Mouse (Mus musculus): ENCODE data around the gene Rreb1. TPM values are rescaled to one million over a fixed set of nuclear protein-coding genes. Genes with fewer than 3 reads are reported as not detected.

Gene Rreb1
- total and polyA plus RNA-seq, 3 experiments: 8.1 to 34.0 TPM; not detected in 1

DNA sequence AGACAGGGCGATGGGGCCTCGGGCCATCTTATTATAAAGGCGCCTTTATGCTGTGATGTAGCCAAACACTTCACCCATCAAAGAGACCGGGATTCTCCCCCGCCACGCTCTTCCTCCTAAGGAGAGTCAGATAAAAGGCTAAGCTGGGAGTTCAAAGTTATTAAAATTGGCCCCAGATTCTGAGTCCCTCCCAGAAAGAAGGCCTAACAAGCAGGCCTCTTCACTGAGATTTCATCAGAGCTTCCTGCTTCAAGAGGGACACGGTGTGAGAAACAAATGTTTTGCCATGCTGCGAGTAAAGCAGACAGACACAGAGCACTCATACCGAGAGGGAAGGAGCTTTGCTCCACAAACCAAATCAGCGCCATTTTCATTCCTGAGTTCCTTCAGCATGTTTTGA, 189.4 kb downstream of the Rreb1 start:
- TF ChIP-seq MAFK (IDR thresholded peaks at IDR 0.05; ENCODE audit: borderline replicate concordance, low read depth, low read length) (no peak), BHLHE40 (IDR thresholded peaks at IDR 0.05; ENCODE audit: borderline replicate concordance, low read depth, low read length) (no peak), ZKSCAN1 (IDR thresholded peaks at IDR 0.05; ENCODE audit: low read depth, low read length) (no peak), ZC3H11A (IDR thresholded peaks at IDR 0.05; ENCODE audit: low read depth, low read length) (no peak), JUND (IDR thresholded peaks at IDR 0.05; ENCODE audit: low read depth, low read length) (no peak), MAZ (IDR thresholded peaks at IDR 0.05; ENCODE audit: low read depth, low read length) (no peak), RAD21 (IDR thresholded peaks at IDR 0.05; ENCODE audit: low read depth, low read length) (no peak), ETS1 (IDR thresholded peaks at IDR 0.05; ENCODE audit: low read depth, low read length) (no peak), MYC (IDR thresholded peaks at IDR 0.05; ENCODE audit: low read depth, low read length) (no peak), ELF1 (IDR thresholded peaks at IDR 0.05; ENCODE audit: low read depth, low read length) (no peak), USF2 (IDR thresholded peaks at IDR 0.05; ENCODE audit: borderline replicate concordance in 1 of 2, insufficient read depth in 1 of 2, low read depth in 1 of 2, low read length in 2 of 2) (no peak), CHD1 (IDR thresholded peaks at IDR 0.05; ENCODE audit: low read depth, low read length) (no peak)

DNA sequence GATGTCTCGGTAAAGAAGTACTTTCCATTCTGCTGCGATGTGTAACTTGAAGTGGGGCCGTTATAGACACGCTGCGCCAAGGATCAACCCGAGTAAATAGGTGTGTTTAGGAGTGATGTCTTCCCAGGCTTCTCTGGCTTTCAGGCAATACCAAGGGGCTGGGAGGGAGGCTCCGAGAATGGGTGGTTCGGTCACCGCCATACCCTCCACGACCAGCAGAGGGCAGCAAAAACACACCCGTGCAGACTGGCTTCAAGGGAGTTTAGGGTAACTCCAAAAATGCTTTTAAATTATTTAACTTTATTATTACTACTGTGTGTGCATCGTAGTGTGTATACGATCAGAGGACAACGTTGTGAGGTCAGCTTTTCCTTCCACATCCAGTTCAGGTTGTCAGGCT, 191.1 kb downstream of the Rreb1 start:
- no peak overlapping the region for H3K9ac ChIP-seq (ENCODE audit: control insufficient read depth, low read depth, low read length, poor library complexity, severe bottlenecking)
- TF ChIP-seq ZMIZ1 (IDR thresholded peaks at IDR 0.05; ENCODE audit: low read depth, low read length) (no peak), RAD21 (IDR thresholded peaks at IDR 0.05; ENCODE audit: low read depth, low read length) (peak; percentile 94), USF1 (IDR thresholded peaks at IDR 0.05; ENCODE audit: low read depth, low read length) (no peak), SMC3 (IDR thresholded peaks at IDR 0.05; ENCODE audit: low read depth, low read length) (peak; percentile 91), MXI1 (IDR thresholded peaks at IDR 0.05; ENCODE audit: low read depth, low read length) (no peak), ZC3H11A (IDR thresholded peaks at IDR 0.05; ENCODE audit: low read depth, low read length) (peak; percentile 91), SIN3A (IDR thresholded peaks at IDR 0.05; ENCODE audit: low read length) (peak; percentile 36; the same call in 1 of the 2 replicates), HCFC1 (IDR thresholded peaks at IDR 0.05; ENCODE audit: low read depth, low read length) (peak; percentile 47; the same call in 1 of the 2 replicates), CTCF (IDR thresholded peaks at IDR 0.05 in 2 of 3, conservative IDR thresholded peaks at IDR 0.05 in 1 of 3; ENCODE audit: control insufficient read depth in 1 of 3, insufficient read depth in 1 of 3, low read depth in 2 of 3, low read length in 3 of 3, poor library complexity in 1 of 3, severe bottlenecking in 1 of 3) (peak; percentile 91 to 97 (median 96))
- peak; percentile 79 for DNase-seq (ENCODE audit: low read depth, low spot score)
- peaks cover 0 to 5% of the 10 kb centered on the region in 2 experiments; a peak in 2 of 4 replicates for H3K4me1 ChIP-seq (ENCODE audit: control insufficient read depth in 1 of 2, insufficient read depth in 2 of 2, low read length in 2 of 2)
- no peaks in the 10 kb centered on the region for H3K27me3 ChIP-seq (ENCODE audit: control insufficient read depth in 1 of 2, insufficient read depth in 2 of 2, low read length in 2 of 2)
- H3K36me3 ChIP-seq (ENCODE audit: control insufficient read depth in 1 of 2, insufficient read depth in 2 of 2, low read length in 2 of 2): peaks cover 0 to 2% of the 10 kb centered on the region in 2 experiments; a peak in 2 of 4 replicates
- no peaks in the 10 kb centered on the region for H3K9me3 ChIP-seq (replicated peaks; ENCODE audit: insufficient read depth, low read length)
- H3K27ac ChIP-seq (ENCODE audit: control insufficient read depth, low read depth, low read length): no peak overlapping the region
- no peak overlapping the region for H3K4me3 ChIP-seq (ENCODE audit: control insufficient read depth in 1 of 2, insufficient read depth in 1 of 2, low read depth in 2 of 2, low read length in 2 of 2)
- no peaks in the 10 kb centered on the region for H3K79me2 ChIP-seq (ENCODE audit: control insufficient read depth, insufficient read depth, low read length, poor library complexity)

More for the DNA sequence above, 189.4 kb downstream of the Rreb1 start:
- Histone ChIP-seq H3K9me3 (replicated peaks; ENCODE audit: insufficient read depth, low read length) (no peaks in the 10 kb centered on the region), H3K27me3 (ENCODE audit: control insufficient read depth in 1 of 2, insufficient read depth in 2 of 2, low read length in 2 of 2) (no peaks in the 10 kb centered on the region), H3K4me3 (ENCODE audit: control insufficient read depth in 1 of 2, insufficient read depth in 1 of 2, low read depth in 2 of 2, low read length in 2 of 2) (no peak overlapping the region), H3K27ac (ENCODE audit: control insufficient read depth, low read depth, low read length) (no peak overlapping the region), H3K4me1 (ENCODE audit: control insufficient read depth in 1 of 2, insufficient read depth in 2 of 2, low read length in 2 of 2) (peaks cover 0 to 10% of the 10 kb centered on the region in 2 experiments; a peak in 2 of 4 replicates), H3K36me3 (ENCODE audit: control insufficient read depth in 1 of 2, insufficient read depth in 2 of 2, low read length in 2 of 2) (peaks cover 0 to 2% of the 10 kb centered on the region in 2 experiments; a peak in 2 of 4 replicates), H3K79me2 (ENCODE audit: control insufficient read depth, insufficient read depth, low read length, poor library complexity) (no peaks in the 10 kb centered on the region; the same call in 1 of the 2 replicates), H3K9ac (ENCODE audit: control insufficient read depth, low read depth, low read length, poor library complexity, severe bottlenecking) (no peak overlapping the region)
- no peak for DNase-seq (ENCODE audit: low read depth, low spot score)
